Mouse (Mus musculus): ENCODE results near the gene Scrt2. TPM values are rescaled to one million over a fixed set of nuclear protein-coding genes. Genes with fewer than 3 reads are reported as not detected.
A peak's percentile ranks its signal among the peaks of the same experiment; 100 is the strongest.

Gene Scrt2
- polyA plus RNA-seq, 1 experiment from 2014 or later = 0.08 TPM

DNA sequence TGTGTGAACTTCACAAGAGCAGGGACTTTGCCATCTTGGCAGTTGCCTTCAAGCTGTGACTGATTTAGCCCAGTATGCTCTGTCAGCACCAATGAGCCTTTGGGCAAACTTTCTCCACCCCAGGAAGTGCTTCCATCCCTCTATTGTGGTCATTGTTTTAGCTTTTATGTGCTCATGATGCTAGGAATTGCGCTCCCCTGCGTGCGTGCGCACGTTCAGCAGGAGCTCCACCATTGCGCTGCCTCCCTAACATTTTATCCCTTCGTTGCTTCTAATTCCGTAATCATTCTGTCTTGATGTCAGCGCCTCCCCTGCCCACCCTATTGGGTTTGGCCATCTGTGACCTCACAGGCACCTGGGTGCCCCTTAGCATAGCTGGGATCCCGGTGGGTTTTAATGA is 25.3 kb downstream of the Scrt2 start:
- no peak for ATAC-seq (ENCODE audit: insufficient number of reproducible peaks, low FRiP score)
- Histone ChIP-seq H3K9ac (no peak overlapping the region), H3K4me1 (replicated peaks) (peaks cover 7% of the 10 kb centered on the region; the same call in 1 of the 2 replicates), H3K27ac (ENCODE audit: poor library complexity, severe bottlenecking) (no peak overlapping the region), H3K9me3 (replicated peaks) (no peaks in the 10 kb centered on the region), H3K4me3 (peak overlapping the region; percentile 15; the same call in 1 of the 2 replicates), H3K4me2 (peak overlapping the region; percentile 89), H3K27me3 (replicated peaks) (peaks cover 13% of the 10 kb centered on the region), H3K36me3 (no peaks in the 10 kb centered on the region)
- 93% methylated on average over 10 of the region's 10 CpGs for WGBS

DNA sequence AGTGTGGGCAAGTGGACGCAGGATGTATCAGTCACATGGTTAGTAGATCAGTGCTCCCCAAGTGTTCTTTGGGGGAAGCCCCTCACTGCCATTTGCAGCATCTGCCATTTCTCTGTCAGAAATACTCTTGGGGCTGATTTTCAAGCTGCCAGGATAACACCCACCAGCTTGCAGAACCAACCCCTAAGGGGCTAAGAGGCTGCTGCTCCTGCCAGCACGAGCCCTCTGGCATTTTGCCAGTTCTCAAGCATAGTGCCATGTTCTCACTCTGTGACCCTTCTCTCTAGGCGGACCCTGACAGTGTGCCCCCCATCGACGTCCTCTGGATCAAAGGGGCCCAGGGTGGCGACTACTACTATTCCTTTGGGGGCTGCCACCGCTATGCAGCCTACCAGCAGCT is 27.4 kb downstream of the Scrt2 start:
- no peak for ATAC-seq (ENCODE audit: insufficient number of reproducible peaks, low FRiP score)
- Histone ChIP-seq H3K27me3 (replicated peaks) (no peaks in the 10 kb centered on the region; the same call in 1 of the 2 replicates), H3K4me3 (no peak overlapping the region), H3K9ac (no peak overlapping the region), H3K9me3 (replicated peaks) (no peaks in the 10 kb centered on the region), H3K27ac (ENCODE audit: poor library complexity, severe bottlenecking) (no peak overlapping the region), H3K36me3 (no peaks in the 10 kb centered on the region), H3K4me1 (replicated peaks) (peaks cover 10% of the 10 kb centered on the region; the same call in 1 of the 2 replicates), H3K4me2 (no peak overlapping the region)
- WGBS = 65% methylated on average over 7 of the region's 7 CpGs

DNA sequence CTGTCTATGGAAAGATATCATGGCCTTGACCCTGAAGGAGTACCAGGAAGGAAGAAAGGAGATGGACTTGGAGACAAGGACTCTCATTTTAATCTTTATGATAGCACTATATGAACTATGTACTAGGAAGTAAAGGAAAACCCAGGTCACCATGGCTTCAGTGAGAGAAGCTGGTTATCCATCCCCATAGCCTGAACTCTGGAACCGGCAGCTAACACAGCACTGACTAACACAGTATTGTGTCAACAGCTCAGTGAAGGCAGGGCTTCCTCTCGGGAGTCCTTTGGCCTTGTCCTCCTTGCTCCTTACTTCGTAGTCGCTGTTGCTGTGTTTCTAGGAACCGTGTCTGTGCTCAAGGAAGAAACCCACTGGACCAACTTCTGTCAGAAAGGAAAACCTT is 28.1 kb downstream of the Scrt2 start:
- ATAC-seq (ENCODE audit: insufficient number of reproducible peaks, low FRiP score) = no peak
- H3K27ac ChIP-seq (ENCODE audit: poor library complexity, severe bottlenecking) = no peak overlapping the region
- H3K27me3 ChIP-seq (replicated peaks) = peaks cover 5% of the 10 kb centered on the region
- no peak overlapping the region for H3K4me2 ChIP-seq
- H3K9ac ChIP-seq = no peak overlapping the region
- 84% methylated on average over 5 of the region's 5 CpGs for WGBS
- no peaks in the 10 kb centered on the region for H3K9me3 ChIP-seq (replicated peaks)
- no peaks in the 10 kb centered on the region for H3K36me3 ChIP-seq
- H3K4me3 ChIP-seq = no peak overlapping the region
- peaks cover 12% of the 10 kb centered on the region for H3K4me1 ChIP-seq (replicated peaks)

DNA sequence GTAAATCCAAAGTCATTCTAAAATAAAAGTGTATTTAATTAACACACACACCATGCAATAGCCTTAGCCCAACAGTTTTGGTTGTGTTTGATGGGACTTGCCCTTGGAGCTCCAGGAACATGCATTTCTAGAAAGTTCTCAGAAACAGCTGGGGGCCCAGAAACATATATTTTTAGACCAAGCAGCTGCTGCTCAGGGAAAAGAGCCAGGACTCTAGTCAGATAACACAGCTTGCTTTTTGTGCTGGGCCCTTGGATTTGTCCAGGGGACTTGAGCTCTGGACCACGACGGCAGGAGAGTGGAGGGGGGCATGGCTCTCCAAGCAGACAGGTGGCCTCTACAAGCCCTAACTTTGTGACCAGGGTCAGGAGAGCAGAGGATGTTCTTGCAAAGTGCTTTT is 30.0 kb downstream of the Scrt2 start:
- no peaks in the 10 kb centered on the region for H3K36me3 ChIP-seq
- H3K9ac ChIP-seq = no peak overlapping the region
- ATAC-seq (ENCODE audit: insufficient number of reproducible peaks, low FRiP score) = no peak
- no peaks in the 10 kb centered on the region for H3K9me3 ChIP-seq (replicated peaks)
- H3K4me3 ChIP-seq = no peak overlapping the region
- WGBS = 27% methylated on average over 2 of the region's 2 CpGs
- peaks cover 24% of the 10 kb centered on the region for H3K27me3 ChIP-seq (replicated peaks)
- peaks cover 19% of the 10 kb centered on the region for H3K4me1 ChIP-seq (replicated peaks)
- H3K4me2 ChIP-seq = no peak overlapping the region
- H3K27ac ChIP-seq (ENCODE audit: poor library complexity, severe bottlenecking) = no peak overlapping the region

DNA sequence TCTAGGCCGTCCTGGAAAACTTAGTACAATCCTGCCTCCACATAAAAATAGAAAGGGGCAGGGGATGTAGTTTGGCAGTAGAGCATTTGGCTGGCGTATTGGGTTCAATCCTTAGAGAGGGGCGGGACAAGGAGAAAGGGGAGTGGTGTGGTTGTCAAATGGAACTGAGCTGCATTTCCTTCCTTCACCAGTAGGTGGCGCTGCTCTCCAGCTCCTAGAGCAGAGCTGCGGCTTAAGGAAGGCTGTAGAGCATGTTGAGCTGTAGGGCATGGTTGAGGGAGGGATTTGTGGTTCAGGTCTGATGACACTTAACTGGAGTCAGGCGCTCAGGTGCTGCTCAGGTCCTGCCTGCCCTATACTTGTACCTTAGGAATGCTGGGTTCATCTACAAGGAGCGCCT is 30.6 kb downstream of the Scrt2 start:
- no peaks in the 10 kb centered on the region for H3K9me3 ChIP-seq (replicated peaks)
- H3K27me3 ChIP-seq (replicated peaks) = peaks cover 24% of the 10 kb centered on the region
- H3K4me3 ChIP-seq = no peak overlapping the region
- no peak overlapping the region for H3K4me2 ChIP-seq
- H3K36me3 ChIP-seq = no peaks in the 10 kb centered on the region
- H3K9ac ChIP-seq = no peak overlapping the region
- H3K4me1 ChIP-seq (replicated peaks) = peaks cover 19% of the 10 kb centered on the region
- H3K27ac ChIP-seq (ENCODE audit: poor library complexity, severe bottlenecking) = no peak overlapping the region
- 6% methylated on average over 7 of the region's 7 CpGs for WGBS
- peak; percentile 51 for ATAC-seq (ENCODE audit: insufficient number of reproducible peaks, low FRiP score)

DNA sequence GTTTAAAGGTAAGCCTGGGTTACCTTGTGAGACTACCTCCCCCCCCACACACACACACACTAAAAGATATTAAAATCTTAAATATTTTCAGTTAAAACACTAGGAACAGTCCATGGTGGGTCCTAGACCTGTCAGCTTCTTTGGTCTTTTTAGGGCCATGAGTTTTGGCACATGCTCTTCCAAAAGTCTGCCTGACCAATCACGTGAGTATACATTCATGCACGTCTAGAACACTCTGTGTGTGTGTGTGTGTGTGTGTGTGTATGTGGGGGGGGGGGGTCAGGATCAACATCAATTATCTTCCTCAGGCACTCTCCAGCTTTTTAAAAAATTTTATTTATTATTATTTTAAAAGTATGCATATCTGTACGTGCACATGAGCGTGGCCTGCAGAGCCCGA is 31.2 kb downstream of the Scrt2 start:
- Histone ChIP-seq H3K9ac (no peak overlapping the region), H3K27me3 (replicated peaks) (peaks cover 30% of the 10 kb centered on the region), H3K4me1 (replicated peaks) (peaks cover 19% of the 10 kb centered on the region), H3K36me3 (no peaks in the 10 kb centered on the region), H3K27ac (ENCODE audit: poor library complexity, severe bottlenecking) (no peak overlapping the region), H3K9me3 (replicated peaks) (no peaks in the 10 kb centered on the region), H3K4me3 (no peak overlapping the region), H3K4me2 (no peak overlapping the region)
- 85% methylated on average over 5 of the region's 5 CpGs for WGBS
- no peak for ATAC-seq (ENCODE audit: insufficient number of reproducible peaks, low FRiP score)

DNA sequence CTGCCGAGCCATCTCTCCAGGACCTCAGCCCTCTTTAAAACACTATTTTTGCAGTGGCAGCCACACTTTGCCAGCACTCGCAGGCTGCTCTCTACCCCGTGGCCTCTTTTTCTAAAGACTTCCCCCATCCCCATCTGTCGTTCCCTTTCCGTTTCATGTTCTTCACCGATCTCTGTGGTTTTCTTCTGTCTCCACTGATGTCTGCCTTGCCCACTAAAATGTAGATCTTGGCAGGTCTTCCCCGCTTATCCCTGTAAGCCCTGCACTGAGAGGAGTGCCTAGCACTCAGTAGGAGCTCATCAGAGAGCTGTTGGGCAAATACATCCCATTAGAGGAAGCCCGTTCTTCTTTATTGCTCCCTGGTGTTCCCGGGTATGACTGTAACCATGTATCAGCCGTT is 31.6 kb downstream of the Scrt2 start:
- H3K4me2 ChIP-seq = no peak overlapping the region
- H3K9ac ChIP-seq = no peak overlapping the region
- 64% methylated on average over 10 of the region's 10 CpGs for WGBS
- H3K27me3 ChIP-seq (replicated peaks) = peaks cover 34% of the 10 kb centered on the region
- no peaks in the 10 kb centered on the region for H3K36me3 ChIP-seq
- H3K4me3 ChIP-seq = no peak overlapping the region
- H3K9me3 ChIP-seq (replicated peaks) = no peaks in the 10 kb centered on the region
- no peak overlapping the region for H3K27ac ChIP-seq (ENCODE audit: poor library complexity, severe bottlenecking)
- ATAC-seq (ENCODE audit: insufficient number of reproducible peaks, low FRiP score) = no peak
- H3K4me1 ChIP-seq (replicated peaks) = peaks cover 19% of the 10 kb centered on the region

DNA sequence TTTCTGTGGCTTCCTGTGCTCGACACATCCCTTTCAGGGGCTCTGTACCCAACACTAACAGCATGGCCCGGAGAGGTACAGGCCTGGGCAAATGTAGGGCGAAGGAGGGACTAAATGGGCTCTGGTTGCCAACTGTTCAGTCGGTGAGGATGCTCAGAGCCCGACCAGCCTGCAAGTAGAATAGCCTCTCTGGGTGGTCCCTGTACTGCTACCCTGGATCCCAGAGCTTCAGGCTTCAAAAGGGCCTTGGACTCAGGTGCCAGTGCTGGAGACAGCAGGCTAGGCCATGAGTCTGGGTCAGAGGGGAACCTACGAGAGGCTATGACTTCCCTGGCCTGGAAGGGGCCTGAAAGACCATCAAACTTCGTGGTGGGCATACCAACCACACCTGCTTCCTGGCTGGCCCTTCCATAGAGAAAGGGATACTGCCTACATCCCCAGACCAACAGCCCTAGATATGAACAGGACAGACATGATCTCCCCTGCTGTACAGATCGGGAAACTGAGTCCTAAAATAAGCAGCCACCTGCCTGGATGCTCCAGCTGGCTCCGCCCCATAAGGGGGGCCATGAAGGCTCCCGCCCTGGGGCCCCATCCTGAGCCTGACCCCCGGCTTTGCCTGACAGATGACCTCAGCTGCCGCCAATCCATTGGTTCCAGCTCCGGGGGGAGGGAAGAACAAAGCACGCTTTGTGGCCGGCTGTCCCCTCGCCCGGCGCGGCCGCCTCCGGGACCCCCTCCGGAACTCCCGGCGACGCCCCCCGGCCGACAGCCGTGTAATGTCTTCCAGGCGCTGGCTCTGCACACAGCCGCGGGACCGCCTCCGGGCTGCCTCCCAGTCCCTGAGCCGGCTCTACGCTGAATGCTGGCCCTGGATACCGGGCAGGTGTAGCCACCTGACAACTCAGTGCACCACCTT is 33.0 kb downstream of the Scrt2 start:
- Histone ChIP-seq H3K4me2 (peak overlapping the region; percentile 64), H3K4me1 (replicated peaks) (peaks cover 19% of the 10 kb centered on the region), H3K27ac (ENCODE audit: poor library complexity, severe bottlenecking) (no peak overlapping the region), H3K9me3 (replicated peaks) (no peaks in the 10 kb centered on the region), H3K27me3 (replicated peaks) (peaks cover 34% of the 10 kb centered on the region), H3K36me3 (no peaks in the 10 kb centered on the region), H3K9ac (peak overlapping the region; percentile 35), H3K4me3 (peak overlapping the region; percentile 35)
- WGBS = 15% methylated on average over 35 of the region's 36 CpGs
- ATAC-seq (ENCODE audit: insufficient number of reproducible peaks, low FRiP score) = peak; percentile 44; the same call in 1 of the 2 replicates

DNA sequence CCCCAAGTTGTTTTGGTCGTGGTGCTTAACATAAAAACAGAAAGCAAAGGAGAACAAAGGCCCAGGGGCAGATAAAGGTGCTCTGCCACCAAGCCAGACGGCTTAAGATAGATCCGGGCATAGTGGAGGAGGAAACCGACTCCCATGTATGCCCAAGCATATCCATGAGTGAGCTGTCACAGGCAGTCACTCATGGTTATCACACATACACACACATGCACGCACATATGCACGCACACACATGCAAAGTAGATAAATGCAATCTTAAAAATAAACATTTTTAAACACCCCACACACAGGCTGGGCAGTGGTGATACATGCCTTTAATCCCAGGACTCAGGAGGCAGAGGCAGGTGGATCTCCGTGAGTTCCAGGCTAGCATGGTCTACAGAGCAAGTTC is 36.4 kb downstream of the Scrt2 start:
- Histone ChIP-seq H3K27ac (ENCODE audit: poor library complexity, severe bottlenecking) (no peak overlapping the region), H3K36me3 (no peaks in the 10 kb centered on the region), H3K9ac (no peak overlapping the region), H3K4me2 (no peak overlapping the region), H3K27me3 (replicated peaks) (peaks cover 41% of the 10 kb centered on the region), H3K9me3 (replicated peaks) (no peaks in the 10 kb centered on the region), H3K4me1 (replicated peaks) (peaks cover 12% of the 10 kb centered on the region), H3K4me3 (no peak overlapping the region)
- 76% methylated on average over 7 of the region's 7 CpGs for WGBS
- ATAC-seq (ENCODE audit: insufficient number of reproducible peaks, low FRiP score) = no peak

DNA sequence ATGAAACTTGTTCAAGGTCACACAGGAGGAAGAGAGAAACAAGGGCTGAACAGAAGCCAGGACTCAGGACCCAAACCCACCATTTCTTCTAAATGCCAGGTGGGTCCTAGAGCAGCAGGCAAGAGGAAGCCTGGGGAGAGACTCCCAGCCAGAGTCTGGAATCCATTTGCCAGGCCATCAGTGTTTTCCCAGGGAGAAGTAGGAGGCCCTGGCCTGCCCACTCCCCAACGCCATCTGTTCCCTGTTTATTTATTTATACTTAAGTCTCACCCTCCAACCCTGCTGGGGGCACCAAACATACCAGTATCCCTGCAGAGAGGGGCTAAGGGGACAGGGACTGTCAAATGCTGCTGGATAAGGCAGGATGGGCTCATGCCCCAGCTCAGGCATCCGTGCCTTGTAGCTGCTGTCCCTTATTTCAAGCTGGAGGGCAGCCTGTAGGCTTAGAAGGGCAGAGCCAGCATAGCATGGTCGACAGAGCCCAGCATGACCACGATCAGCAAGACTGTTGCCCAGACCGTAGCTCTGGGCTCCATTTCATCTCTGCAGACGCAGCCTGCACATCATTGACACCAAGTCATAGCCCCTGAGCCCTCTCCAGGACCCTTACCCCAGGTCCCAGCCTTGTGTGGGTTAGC is 38.0 kb downstream of the Scrt2 start:
- H3K9ac ChIP-seq = no peak overlapping the region
- no peak overlapping the region for H3K27ac ChIP-seq (ENCODE audit: poor library complexity, severe bottlenecking)
- H3K27me3 ChIP-seq (replicated peaks) = peaks cover 37% of the 10 kb centered on the region
- H3K9me3 ChIP-seq (replicated peaks) = no peaks in the 10 kb centered on the region
- no peak overlapping the region for H3K4me2 ChIP-seq
- H3K4me1 ChIP-seq (replicated peaks) = peaks cover 10% of the 10 kb centered on the region
- 35% methylated on average over 6 of the region's 6 CpGs for WGBS
- H3K4me3 ChIP-seq = no peak overlapping the region
- ATAC-seq (ENCODE audit: insufficient number of reproducible peaks, low FRiP score) = no peak
- H3K36me3 ChIP-seq = no peaks in the 10 kb centered on the region

DNA sequence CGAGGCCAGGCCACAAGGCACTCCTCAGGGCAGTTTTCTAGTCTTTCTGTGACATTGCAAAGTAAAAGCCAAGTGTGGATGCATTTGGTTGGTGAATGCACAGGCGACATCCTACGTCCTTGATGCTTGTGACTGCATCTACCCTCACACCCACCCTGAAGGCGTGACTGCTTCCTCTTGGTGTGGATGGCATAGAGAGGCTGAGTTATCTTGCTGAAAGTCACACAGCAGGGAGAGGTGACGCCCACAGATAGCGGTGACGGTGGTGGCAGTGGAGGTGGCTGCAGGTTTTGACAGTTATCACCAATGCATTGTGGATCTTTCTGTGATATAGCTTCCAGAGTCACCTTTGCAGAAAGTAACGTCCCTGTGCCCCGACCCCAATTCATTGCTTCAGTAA is 41.6 kb downstream of the Scrt2 start:
- no peak for ATAC-seq (ENCODE audit: insufficient number of reproducible peaks, low FRiP score)
- Histone ChIP-seq H3K27me3 (replicated peaks) (peaks cover 8% of the 10 kb centered on the region; the same call in 1 of the 2 replicates), H3K4me1 (replicated peaks) (no peaks in the 10 kb centered on the region), H3K9ac (no peak overlapping the region), H3K4me2 (no peak overlapping the region), H3K27ac (ENCODE audit: poor library complexity, severe bottlenecking) (no peak overlapping the region), H3K36me3 (no peaks in the 10 kb centered on the region), H3K4me3 (no peak overlapping the region), H3K9me3 (replicated peaks) (no peaks in the 10 kb centered on the region)
- 45% methylated on average over 9 of the region's 9 CpGs for WGBS

All from heart, embryonic 12.5 days (tissue).